Mouse (Mus musculus) heart, adult 2 months (tissue): ENCODE measurements around the gene Ctf2.

Experiments used
- CTCF ChIP-seq: fragments of 200-600 bp; IDR thresholded peaks from 2 replicates; pipeline ENCODE4 v1.8.1; 2022; ENCODE audit warnings: antibody characterized with exemption, mild to moderate bottlenecking, moderate library complexity
- POLR2A ChIP-seq: fragments of 200-500 bp; IDR thresholded peaks from 2 replicates; pipeline ENCODE4 v1.6.1; 2011; ENCODE audit warnings: mild to moderate bottlenecking, low read depth, low read length, control low read depth; ENCODE audit not compliant: insufficient read depth

DNA sequence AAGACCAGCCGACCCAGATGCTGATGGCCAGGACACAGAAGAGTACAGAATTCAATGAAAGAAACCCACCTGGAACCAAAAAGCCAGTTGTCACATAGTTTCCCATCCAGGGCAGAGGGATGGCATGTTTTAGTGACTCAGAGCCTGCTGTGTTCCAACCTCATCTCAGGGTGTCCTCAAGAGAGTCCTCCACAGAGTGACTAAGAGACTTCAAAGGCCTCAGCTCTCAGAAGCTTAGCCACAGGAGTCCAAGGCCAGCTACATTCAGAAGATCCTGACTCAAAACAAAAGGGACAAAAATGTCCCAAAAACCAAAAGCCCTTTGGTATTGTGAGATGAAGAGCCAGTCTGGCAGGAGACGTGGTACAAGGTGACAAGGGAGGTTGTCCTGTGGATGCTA, 53.2 kb downstream of the Ctf2 start:
- TF ChIP-seq CTCF (no peak), POLR2A (no peak)
